Mouse (Mus musculus): ENCODE data around the gene Dram1. TPM values are rescaled to one million over a fixed set of nuclear protein-coding genes. Genes with fewer than 3 reads are reported as not detected.

The Dram1 gene
- polyA plus RNA-seq, 1 experiment = 20.6 TPM

- H3K4me1 ChIP-seq (ENCODE audit: control insufficient read depth, insufficient read depth, low read length) = no peaks in the 10 kb centered on the region
- H3K27ac ChIP-seq (ENCODE audit: insufficient read depth, low read length) = no peak overlapping the region
- H3K4me3 ChIP-seq (ENCODE audit: insufficient read depth, low read length) = no peak overlapping the region
- TF ChIP-seq POLR2A (IDR thresholded peaks at IDR 0.05; ENCODE audit: low read depth, low read length) = no peak
- TF ChIP-seq CTCF (IDR thresholded peaks at IDR 0.05; ENCODE audit: borderline replicate concordance, insufficient read depth, low read length) = no peak
Observed at GRCm38 (mm10) chr10:88407875-88408631, 29.2 kb upstream of the Dram1 start.

GRCm38 (mm10) chr10:88405812-88406211 lies 26.9 kb upstream of the Dram1 start:
- H3K4me3 ChIP-seq (ENCODE audit: insufficient read depth, low read length) = no peak overlapping the region
- no peaks in the 10 kb centered on the region for H3K4me1 ChIP-seq (ENCODE audit: control insufficient read depth, insufficient read depth, low read length)
- TF ChIP-seq POLR2A (IDR thresholded peaks at IDR 0.05; ENCODE audit: low read depth, low read length) (no peak), CTCF (IDR thresholded peaks at IDR 0.05; ENCODE audit: borderline replicate concordance, insufficient read depth, low read length) (no peak)
- 0 out of 2 replicates have a peak overlapping the region, but pooled peaks have one; percentile 23 for H3K27ac ChIP-seq (ENCODE audit: insufficient read depth, low read length)

GRCm38 (mm10) chr10:88404220-88404619 lies 25.3 kb upstream of the Dram1 start:
- Histone ChIP-seq H3K4me1 (ENCODE audit: control insufficient read depth, insufficient read depth, low read length) (no peaks in the 10 kb centered on the region), H3K4me3 (ENCODE audit: insufficient read depth, low read length) (no peak overlapping the region), H3K27ac (ENCODE audit: insufficient read depth, low read length) (no peak overlapping the region)
- no peak for TF ChIP-seq CTCF (IDR thresholded peaks at IDR 0.05; ENCODE audit: borderline replicate concordance, insufficient read depth, low read length)
- no peak for TF ChIP-seq POLR2A (IDR thresholded peaks at IDR 0.05; ENCODE audit: low read depth, low read length)

- no peak for TF ChIP-seq CTCF (IDR thresholded peaks at IDR 0.05; ENCODE audit: borderline replicate concordance, insufficient read depth, low read length)
- TF ChIP-seq POLR2A (IDR thresholded peaks at IDR 0.05; ENCODE audit: low read depth, low read length) = no peak
- no peak overlapping the region for H3K4me3 ChIP-seq (ENCODE audit: insufficient read depth, low read length)
- H3K4me1 ChIP-seq (ENCODE audit: control insufficient read depth, insufficient read depth, low read length) = no peaks in the 10 kb centered on the region
- H3K27ac ChIP-seq (ENCODE audit: insufficient read depth, low read length) = no peak overlapping the region
Observed at GRCm38 (mm10) chr10:88403021-88403420, 24.1 kb upstream of the Dram1 start.

- H3K4me1 ChIP-seq (ENCODE audit: control insufficient read depth, insufficient read depth, low read length) = no peaks in the 10 kb centered on the region
- H3K4me3 ChIP-seq (ENCODE audit: insufficient read depth, low read length) = no peak overlapping the region
- H3K27ac ChIP-seq (ENCODE audit: insufficient read depth, low read length) = no peak overlapping the region
- TF ChIP-seq POLR2A (IDR thresholded peaks at IDR 0.05; ENCODE audit: low read depth, low read length) (no peak), CTCF (IDR thresholded peaks at IDR 0.05; ENCODE audit: borderline replicate concordance, insufficient read depth, low read length) (no peak)
Observed at GRCm38 (mm10) chr10:88399271-88399670, 20.4 kb upstream of the Dram1 start.

- no peak overlapping the region for H3K4me3 ChIP-seq (ENCODE audit: insufficient read depth, low read length)
- no peaks in the 10 kb centered on the region for H3K4me1 ChIP-seq (ENCODE audit: control insufficient read depth, insufficient read depth, low read length)
- H3K27ac ChIP-seq (ENCODE audit: insufficient read depth, low read length) = no peak overlapping the region
- TF ChIP-seq CTCF (IDR thresholded peaks at IDR 0.05; ENCODE audit: borderline replicate concordance, insufficient read depth, low read length) (no peak), POLR2A (IDR thresholded peaks at IDR 0.05; ENCODE audit: low read depth, low read length) (no peak)
Observed at GRCm38 (mm10) chr10:88398668-88399243, 19.9 kb upstream of the Dram1 start.

GRCm38 (mm10) chr10:88392181-88392847 lies 13.4 kb upstream of the Dram1 start:
- Histone ChIP-seq H3K4me3 (ENCODE audit: insufficient read depth, low read length) (no peak overlapping the region), H3K27ac (ENCODE audit: insufficient read depth, low read length) (no peak overlapping the region)
- TF ChIP-seq POLR2A (IDR thresholded peaks at IDR 0.05; ENCODE audit: low read depth, low read length) (no peak), CTCF (IDR thresholded peaks at IDR 0.05; ENCODE audit: borderline replicate concordance, insufficient read depth, low read length) (no peak)

GRCm38 (mm10) chr10:88391495-88391894 lies 12.6 kb upstream of the Dram1 start:
- H3K4me3 ChIP-seq (ENCODE audit: insufficient read depth, low read length) = no peak overlapping the region
- H3K27ac ChIP-seq (ENCODE audit: insufficient read depth, low read length) = no peak overlapping the region
- 0 out of 2 replicates have a peak, but pooled peaks cover 5% of the 10 kb centered on the region for H3K4me1 ChIP-seq (ENCODE audit: control insufficient read depth, insufficient read depth, low read length)
- TF ChIP-seq POLR2A (IDR thresholded peaks at IDR 0.05; ENCODE audit: low read depth, low read length) (no peak), CTCF (IDR thresholded peaks at IDR 0.05; ENCODE audit: borderline replicate concordance, insufficient read depth, low read length) (no peak)

More at GRCm38 (mm10) chr10:88392181-88392847, 13.4 kb upstream of the Dram1 start:
- 0 out of 2 replicates have a peak, but pooled peaks cover 5% of the 10 kb centered on the region for H3K4me1 ChIP-seq (ENCODE audit: control insufficient read depth, insufficient read depth, low read length)

GRCm38 (mm10) chr10:88390096-88390790 lies 11.4 kb upstream of the Dram1 start:
- no peak overlapping the region for H3K4me3 ChIP-seq (ENCODE audit: insufficient read depth, low read length)
- H3K27ac ChIP-seq (ENCODE audit: insufficient read depth, low read length) = no peak overlapping the region
- 0 out of 2 replicates have a peak, but pooled peaks cover 7% of the 10 kb centered on the region for H3K4me1 ChIP-seq (ENCODE audit: control insufficient read depth, insufficient read depth, low read length)
- TF ChIP-seq CTCF (IDR thresholded peaks at IDR 0.05; ENCODE audit: borderline replicate concordance, insufficient read depth, low read length) (no peak), POLR2A (IDR thresholded peaks at IDR 0.05; ENCODE audit: low read depth, low read length) (no peak)
